Mouse (Mus musculus) urinary bladder, postnatal 14 days (tissue): ENCODE measurements around the gene Abr.

Experiments
- DNase-seq: peaks from one replicate; pipeline ENCODE4 v3.0.0; 2021; ENCODE audit warnings: low spot score

Gene Abr

GRCm38 (mm10) chr11:76622152-76622565 is at the start of gene Abr:
Gene Abr, minus strand, starts transcription at chr11:76622314.
- peak; percentile 54 for DNase-seq

- DNase-seq, result no peak
Measured at GRCm38 (mm10) chr11:76667807-76668206, 45.7 kb upstream of the Abr start.

- DNase-seq, result peak; percentile 12
Measured at GRCm38 (mm10) chr11:76666002-76666649, 44.0 kb upstream of the Abr start.

GRCm38 (mm10) chr11:76661790-76662468 is 39.8 kb upstream of the Abr start:
- no peak for DNase-seq

GRCm38 (mm10) chr11:76659138-76659930 is 37.2 kb upstream of the Abr start:
- no peak for DNase-seq

- no peak for DNase-seq
Measured at GRCm38 (mm10) chr11:76657450-76657970, 35.4 kb upstream of the Abr start.

- peak; percentile 52 for DNase-seq
Measured at GRCm38 (mm10) chr11:76655106-76655505, 33.0 kb upstream of the Abr start.

- no peak for DNase-seq
Measured at GRCm38 (mm10) chr11:76652838-76653334, 30.8 kb upstream of the Abr start.

GRCm38 (mm10) chr11:76650862-76651560 is 28.9 kb upstream of the Abr start:
- no peak for DNase-seq

GRCm38 (mm10) chr11:76647500-76647899 is 25.4 kb upstream of the Abr start:
- DNase-seq, result peak; percentile 75

GRCm38 (mm10) chr11:76647062-76647461 is 24.9 kb upstream of the Abr start:
- DNase-seq, result no peak

GRCm38 (mm10) chr11:76645955-76646354 is 23.8 kb upstream of the Abr start:
- DNase-seq, result peak; percentile 90

GRCm38 (mm10) chr11:76645036-76645435 is 22.9 kb upstream of the Abr start:
- no peak for DNase-seq

- no peak for DNase-seq
Measured at GRCm38 (mm10) chr11:76644257-76644656, 22.1 kb upstream of the Abr start.

- no peak for DNase-seq
Measured at GRCm38 (mm10) chr11:76640231-76640630, 18.1 kb upstream of the Abr start.

- DNase-seq, result no peak
Measured at GRCm38 (mm10) chr11:76639269-76639985, 17.3 kb upstream of the Abr start.

GRCm38 (mm10) chr11:76630487-76630886 is 8.4 kb upstream of the Abr start:
- no peak for DNase-seq

GRCm38 (mm10) chr11:76630023-76630422 is 7.9 kb upstream of the Abr start:
- DNase-seq, result no peak

GRCm38 (mm10) chr11:76628613-76629012 is 6.5 kb upstream of the Abr start:
- no peak for DNase-seq

GRCm38 (mm10) chr11:76624881-76625280 is 2.8 kb upstream of the Abr start:
- no peak for DNase-seq

GRCm38 (mm10) chr11:76624071-76624470 is 2.0 kb upstream of the Abr start:
- DNase-seq, result no peak
